ENCODE assay signal across 13 mouse cellular contexts in the genomic region with DNA sequence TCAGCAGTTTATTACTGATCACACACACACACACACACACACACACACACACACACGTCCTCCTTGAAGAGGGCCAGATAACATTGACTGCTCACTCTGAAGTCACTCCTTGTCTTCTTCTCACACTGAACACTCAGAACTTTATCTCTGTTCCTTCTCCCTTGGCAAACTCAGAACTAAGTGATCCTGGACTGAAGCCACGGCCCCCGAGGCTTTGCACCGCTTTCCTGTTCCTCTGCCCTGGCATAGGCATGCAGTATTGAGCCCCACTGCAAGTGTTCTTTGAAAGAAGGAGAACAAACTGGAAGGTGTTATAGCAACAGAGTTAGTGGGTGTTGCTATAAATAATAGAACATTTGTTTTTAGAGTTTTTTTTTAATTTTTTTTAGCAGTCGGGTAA.
A peak's percentile ranks its signal among the peaks of the same experiment; 100 is the strongest.
DNase-seq lines count a peak whose midpoint lies in the region; ATAC-seq and TF ChIP-seq lines count a peak whose summit lies in the region.
"Had no signal": no experiment of that assay in that cellular context is flagged by ENCODE, and none has a peak within 500 bp of the region (broad histone marks: within the 10 kb centered on the region; RNA-seq: fewer than 3 reads in every experiment).

No protein-coding gene starts in this region.

- TF ChIP-seq POLR2A in lung, adult 2 months (IDR thresholded peaks at IDR 0.05; ENCODE audit: borderline replicate concordance, extremely low read depth, low read depth, low read length), result no peak

- H3K4me2 ChIP-seq in lung, embryonic 14.5 days, result no peak overlapping the region

- no peak overlapping the region for H3K27ac ChIP-seq in lung, embryonic 14.5 days (ENCODE audit: low read depth)

- no peaks in the 10 kb centered on the region for H3K9me3 ChIP-seq in lung, embryonic 14.5 days (ENCODE audit: low read depth, low read length)

- H3K36me3 ChIP-seq in lung, embryonic 14.5 days (ENCODE audit: insufficient read depth), result peaks cover 14% of the 10 kb centered on the region; the same call in 1 of the 2 replicates

- H3K4me3 ChIP-seq in lung, embryonic 14.5 days (ENCODE audit: low read depth, low read length), result no peak overlapping the region
- H3K4me3 ChIP-seq in lung, adult 2 months (replicated peaks; ENCODE audit: extremely low read depth, low read depth, low read length), result no peak overlapping the region
- H3K4me3 ChIP-seq: myocyte had no signal

- H3K9ac ChIP-seq in lung, embryonic 14.5 days, result no peak overlapping the region

- peak; percentile 32 to 60 for DNase-seq in cerebellum, postnatal 10 days
- DNase-seq in cerebellum, adult 11-12 months, result no peak
- peak; percentile 49 for DNase-seq in lung, embryonic 14.5 days
- DNase-seq in lung, adult 2 months, result no peak
- peak; percentile 48 to 65 for DNase-seq in left cerebral cortex, postnatal 25 days (ENCODE audit: low spot score in 2 of 2)
- DNase-seq in telencephalon, adult 2 months (ENCODE audit: low read depth, low spot score), result peak; percentile 55
- DNase-seq in kidney, adult 8-10 months, result no peak
- no peak for DNase-seq in urinary bladder, postnatal 36 days (ENCODE audit: low spot score in 2 of 2)
- DNase-seq: adrenal gland, postnatal 10 days; cerebellum, adult 9-10 months; gastrocnemius, postnatal 25 days; thymus, postnatal 14 days had no signal

- TF ChIP-seq CTCF in lung, embryonic 14.5 days (IDR thresholded peaks at IDR 0.05; ENCODE audit: low read depth), result no peak
- no peak for TF ChIP-seq CTCF in lung, adult 2 months (IDR thresholded peaks at IDR 0.05; ENCODE audit: insufficient read depth, low read length)

- intact Hi-C loops in left cerebral cortex, postnatal 25 days (cut with DNase I), result loop anchor here (2.0 kb wide), 1 partner anchor 68 kb away; the partner anchor contains the start of gene Sh3bp4

- ATAC-seq in lung, embryonic 14.5 days (ENCODE audit: insufficient read depth), result no peak

- no peaks in the 10 kb centered on the region for H3K27me3 ChIP-seq in lung, embryonic 14.5 days (ENCODE audit: insufficient read depth, low read length)

- peaks cover 15% of the 10 kb centered on the region for H3K4me1 ChIP-seq in lung, embryonic 14.5 days (ENCODE audit: insufficient read depth)
- peaks cover 11% of the 10 kb centered on the region for H3K4me1 ChIP-seq in lung, adult 2 months (ENCODE audit: control insufficient read depth, insufficient read depth, low read length)

- WGBS in lung, embryonic 14.5 days, result 52% methylated on average over 5 of the region's 5 CpGs
- WGBS in lung, adult 2 months, result 32% methylated on average over 5 of the region's 5 CpGs

Comparison
In these comparisons a context has a peak if more than half of its experiments do, and no peak if none do; other contexts are left out.
1. DNase-seq: peak in cerebellum, postnatal 10 days (2 of 2), lung, embryonic 14.5 days (single experiment), left cerebral cortex, postnatal 25 days (2 of 2) and telencephalon, adult 2 months (single experiment); none in cerebellum, adult 11-12 months (single experiment), lung, adult 2 months (single experiment), kidney, adult 8-10 months (0 of 2) and urinary bladder, postnatal 36 days (0 of 2).